Mouse (Mus musculus): Measurements from ENCODE around the gene Tmem131l. TPM values are rescaled to one million over a fixed set of nuclear protein-coding genes. Genes with fewer than 3 reads are reported as not detected.
A peak's percentile ranks its signal among the peaks of the same experiment; 100 is the strongest.

Tmem131l gene
- polyA plus RNA-seq, 1 experiment from 2014 or later: 15.5 TPM

DNA sequence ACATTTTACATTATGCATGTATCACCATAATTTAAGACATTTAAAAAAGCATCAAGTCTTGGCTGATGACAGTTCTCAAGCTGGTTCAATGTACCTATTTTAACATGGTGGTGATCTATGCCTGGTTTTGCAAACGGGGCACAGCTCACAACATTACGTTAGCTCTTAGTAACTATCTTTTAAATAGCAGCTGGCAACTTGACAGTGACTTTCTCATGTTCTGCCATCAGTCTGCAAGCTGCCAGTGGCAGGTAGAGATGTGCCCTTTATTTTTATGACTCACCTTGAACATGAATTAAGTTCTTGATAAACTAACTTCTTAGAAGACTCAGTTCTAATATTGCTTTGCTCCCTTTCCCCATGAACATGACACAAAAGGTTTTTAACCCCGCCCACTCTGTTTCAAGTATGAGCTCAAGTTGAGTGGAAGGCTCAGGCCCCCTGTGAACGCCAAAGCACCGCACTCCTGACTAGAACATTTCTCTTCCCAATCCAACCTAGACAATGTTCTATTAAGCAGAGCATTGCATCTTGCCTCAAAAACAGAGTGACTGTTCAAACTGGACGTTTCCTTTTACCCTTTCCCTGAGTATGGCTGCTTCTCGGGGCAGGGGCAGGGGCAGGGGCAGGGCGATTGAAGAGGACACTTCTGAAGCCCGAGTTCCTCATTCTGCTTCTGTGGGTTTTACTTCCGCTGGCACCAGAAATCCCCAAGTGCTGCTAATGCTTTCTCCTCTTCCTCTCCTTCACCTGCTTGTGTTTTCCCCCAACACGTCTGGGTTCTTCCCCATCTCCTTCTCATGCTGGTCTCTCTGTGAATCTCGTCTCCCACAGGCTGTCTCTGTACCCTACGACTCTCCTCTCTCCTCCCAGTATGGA, 29.1 kb upstream of the Tmem131l start:
- DNase-seq (ENCODE audit: low spot score) (no peak), ATAC-seq (ENCODE audit: low FRiP score, low TSS enrichment) (no peak)
- Histone ChIP-seq H3K36me3 (ENCODE audit: control insufficient read depth, insufficient read depth, low read length) (no peaks in the 10 kb centered on the region), H3K4me2 (replicated peaks; ENCODE audit: low read depth) (no peak overlapping the region), H3K27me3 (ENCODE audit: control insufficient read depth, insufficient read depth, low read length) (no peaks in the 10 kb centered on the region), H3K4me1 (replicated peaks; ENCODE audit: control insufficient read depth, insufficient read depth) (no peaks in the 10 kb centered on the region), H3K9ac (ENCODE audit: low read length) (no peak overlapping the region), H3K9me3 (ENCODE audit: control insufficient read depth, low read length) (no peaks in the 10 kb centered on the region), H3K4me3 (ENCODE audit: low read depth, low read length) (no peak overlapping the region), H3K27ac (replicated peaks) (no peak overlapping the region)
- TF ChIP-seq EP300 (optimal IDR thresholded peaks at IDR 0.05): no peak
- TF ChIP-seq CTCF (IDR thresholded peaks at IDR 0.05; ENCODE audit: low read depth): no peak
- 75% methylated on average over 13 of the region's 13 CpGs for WGBS

DNA sequence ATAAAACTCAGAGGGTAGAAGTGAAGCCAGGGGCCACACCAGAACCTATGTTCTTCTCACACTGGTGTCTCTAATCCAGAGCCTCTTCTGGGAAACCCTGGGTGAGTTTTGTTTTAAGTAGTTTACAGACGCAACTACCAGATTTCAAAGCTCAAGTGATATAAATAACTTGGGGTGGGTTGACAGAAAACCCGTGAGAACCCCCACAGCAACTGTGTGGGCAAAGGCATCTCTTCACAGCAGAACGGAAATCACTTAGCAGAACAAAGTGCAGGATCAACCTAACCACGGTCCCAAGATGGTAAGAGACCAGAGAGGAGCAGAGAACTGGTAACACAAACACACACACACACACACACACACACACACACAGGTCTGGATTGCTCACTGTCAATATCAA, 25.9 kb upstream of the Tmem131l start:
- H3K9me3 ChIP-seq (ENCODE audit: control insufficient read depth, low read length): no peaks in the 10 kb centered on the region
- H3K36me3 ChIP-seq (ENCODE audit: control insufficient read depth, insufficient read depth, low read length): no peaks in the 10 kb centered on the region
- DNase-seq (ENCODE audit: low spot score) (no peak), ATAC-seq (ENCODE audit: low FRiP score, low TSS enrichment) (no peak)
- H3K27me3 ChIP-seq (ENCODE audit: control insufficient read depth, insufficient read depth, low read length): no peaks in the 10 kb centered on the region
- no peak overlapping the region for H3K4me2 ChIP-seq (replicated peaks; ENCODE audit: low read depth)
- H3K9ac ChIP-seq (ENCODE audit: low read length): no peak overlapping the region
- WGBS: 74% methylated on average over 4 of the region's 4 CpGs
- H3K4me1 ChIP-seq (replicated peaks; ENCODE audit: control insufficient read depth, insufficient read depth): no peaks in the 10 kb centered on the region
- TF ChIP-seq EP300 (optimal IDR thresholded peaks at IDR 0.05): no peak
- no peak for TF ChIP-seq CTCF (IDR thresholded peaks at IDR 0.05; ENCODE audit: low read depth)
- no peak overlapping the region for H3K4me3 ChIP-seq (ENCODE audit: low read depth, low read length)
- H3K27ac ChIP-seq (replicated peaks): no peak overlapping the region

DNA sequence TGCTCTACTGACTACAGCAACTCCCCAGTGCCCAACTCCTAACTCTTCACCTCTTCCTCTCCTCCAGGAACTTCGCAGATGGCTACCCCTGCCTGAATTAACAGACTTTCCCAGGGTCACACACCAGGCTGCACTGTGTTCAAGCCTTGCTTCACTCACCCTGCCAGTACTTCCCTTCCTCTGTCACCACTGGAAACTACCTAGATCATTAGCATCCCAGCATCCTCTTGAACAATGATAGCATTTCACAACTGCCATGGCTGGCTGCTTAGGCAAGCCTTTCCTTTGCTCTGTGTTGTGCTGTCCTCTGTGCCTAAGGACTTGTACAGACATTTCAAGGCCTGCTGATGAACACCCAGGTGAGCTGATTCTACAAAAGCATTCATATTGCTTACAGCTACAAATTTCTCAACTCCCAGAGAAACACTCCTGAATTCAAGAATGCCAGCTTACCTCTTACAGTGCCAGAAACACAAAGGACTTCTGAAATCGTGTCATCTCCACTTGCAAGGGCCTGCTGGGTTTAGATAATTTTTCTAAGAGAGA, 23.5 kb upstream of the Tmem131l start:
- DNase-seq (ENCODE audit: low spot score) (no peak), ATAC-seq (ENCODE audit: low FRiP score, low TSS enrichment) (no peak)
- Histone ChIP-seq H3K36me3 (ENCODE audit: control insufficient read depth, insufficient read depth, low read length) (no peaks in the 10 kb centered on the region), H3K9me3 (ENCODE audit: control insufficient read depth, low read length) (no peaks in the 10 kb centered on the region), H3K9ac (ENCODE audit: low read length) (no peak overlapping the region), H3K4me2 (replicated peaks; ENCODE audit: low read depth) (no peak overlapping the region), H3K27me3 (ENCODE audit: control insufficient read depth, insufficient read depth, low read length) (no peaks in the 10 kb centered on the region), H3K4me3 (ENCODE audit: low read depth, low read length) (no peak overlapping the region), H3K4me1 (replicated peaks; ENCODE audit: control insufficient read depth, insufficient read depth) (no peaks in the 10 kb centered on the region), H3K27ac (replicated peaks) (no peak overlapping the region)
- TF ChIP-seq CTCF (IDR thresholded peaks at IDR 0.05; ENCODE audit: low read depth): no peak
- no peak for TF ChIP-seq EP300 (optimal IDR thresholded peaks at IDR 0.05)
- 72% methylated on average over 2 of the region's 2 CpGs for WGBS

DNA sequence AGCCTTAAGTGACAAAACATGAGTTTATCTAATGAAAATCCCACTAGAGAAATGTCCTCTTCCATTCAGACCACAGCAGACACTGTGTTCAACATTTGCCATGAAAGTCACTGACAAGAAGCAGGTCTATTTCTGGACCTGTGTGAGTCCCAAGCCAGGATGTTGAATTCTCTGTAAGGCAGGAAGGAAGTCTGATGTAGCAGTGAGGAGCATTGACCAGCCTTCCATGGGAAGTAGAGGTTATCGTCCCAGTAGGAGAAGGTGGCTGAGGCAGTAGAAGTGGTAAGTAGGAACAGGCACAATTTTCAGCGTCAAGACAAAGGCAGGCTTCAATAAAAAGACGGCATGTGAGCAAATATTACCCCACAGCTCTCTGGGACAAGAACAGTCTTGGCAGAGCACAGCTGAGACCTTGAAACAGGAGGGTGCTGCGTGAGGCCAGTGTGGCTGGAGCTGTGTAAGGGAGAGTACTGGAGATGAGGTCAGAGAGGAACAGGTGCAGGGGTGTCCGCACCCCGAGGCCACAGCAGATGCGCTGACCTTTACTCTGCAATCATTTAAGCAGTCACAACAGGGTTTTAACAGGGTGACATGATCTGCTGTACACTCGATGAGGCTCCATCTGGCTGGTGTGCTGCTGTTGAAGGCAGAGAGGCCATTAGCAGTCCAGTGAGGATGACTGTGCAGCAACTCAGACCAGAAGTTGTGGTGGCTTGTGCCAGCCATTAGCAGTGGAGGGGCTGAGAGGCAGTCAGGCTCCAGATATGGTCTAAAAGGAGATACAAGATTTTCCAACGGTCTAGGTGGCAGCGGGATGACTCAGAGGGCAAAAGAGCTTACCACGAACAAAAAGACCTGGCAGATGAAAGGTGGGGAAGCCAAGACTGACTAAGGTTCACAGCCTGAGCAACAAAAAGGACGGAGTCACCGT, 21.8 kb upstream of the Tmem131l start:
- no peak overlapping the region for H3K9ac ChIP-seq (ENCODE audit: low read length)
- H3K27me3 ChIP-seq (ENCODE audit: control insufficient read depth, insufficient read depth, low read length): no peaks in the 10 kb centered on the region
- H3K4me1 ChIP-seq (replicated peaks; ENCODE audit: control insufficient read depth, insufficient read depth): no peaks in the 10 kb centered on the region
- H3K4me2 ChIP-seq (replicated peaks; ENCODE audit: low read depth): no peak overlapping the region
- H3K36me3 ChIP-seq (ENCODE audit: control insufficient read depth, insufficient read depth, low read length): no peaks in the 10 kb centered on the region
- no peak overlapping the region for H3K4me3 ChIP-seq (ENCODE audit: low read depth, low read length)
- H3K27ac ChIP-seq (replicated peaks): peak overlapping the region; percentile 30; the same call in 1 of the 2 replicates
- ATAC-seq (ENCODE audit: low FRiP score, low TSS enrichment): no peak; the same call in 1 of the 2 replicates
- TF ChIP-seq CTCF (IDR thresholded peaks at IDR 0.05; ENCODE audit: low read depth): no peak
- TF ChIP-seq EP300 (optimal IDR thresholded peaks at IDR 0.05): no peak
- 60% methylated on average over 13 of the region's 13 CpGs for WGBS
- no peaks in the 10 kb centered on the region for H3K9me3 ChIP-seq (ENCODE audit: control insufficient read depth, low read length)
- DNase-seq (ENCODE audit: low spot score): no peak

DNA sequence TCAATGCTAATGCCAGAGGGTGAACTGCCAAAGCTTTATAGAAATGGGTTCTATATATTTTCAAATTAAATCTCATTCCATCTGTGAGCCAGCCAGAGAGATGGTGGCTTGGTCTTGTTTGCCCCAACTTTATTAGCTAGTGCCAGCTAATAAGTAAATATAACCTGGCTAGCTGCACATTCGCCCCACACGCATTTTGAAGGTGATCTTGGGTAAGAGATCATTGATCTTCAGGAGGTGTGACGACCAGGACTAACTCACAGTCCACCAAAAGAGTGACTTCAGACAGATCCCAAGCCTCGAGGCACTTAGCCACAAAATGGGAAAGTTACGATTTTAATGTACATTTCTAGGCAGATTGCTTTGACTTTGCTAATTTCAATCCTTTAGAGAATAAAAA, 21.0 kb upstream of the Tmem131l start:
- ATAC-seq (ENCODE audit: low FRiP score, low TSS enrichment): no peak
- no peak overlapping the region for H3K4me2 ChIP-seq (replicated peaks; ENCODE audit: low read depth)
- H3K9me3 ChIP-seq (ENCODE audit: control insufficient read depth, low read length): no peaks in the 10 kb centered on the region
- no peak overlapping the region for H3K4me3 ChIP-seq (ENCODE audit: low read depth, low read length)
- H3K4me1 ChIP-seq (replicated peaks; ENCODE audit: control insufficient read depth, insufficient read depth): no peaks in the 10 kb centered on the region
- no peak for TF ChIP-seq EP300 (optimal IDR thresholded peaks at IDR 0.05)
- no peak for TF ChIP-seq CTCF (IDR thresholded peaks at IDR 0.05; ENCODE audit: low read depth)
- H3K27ac ChIP-seq (replicated peaks): no peak overlapping the region
- H3K27me3 ChIP-seq (ENCODE audit: control insufficient read depth, insufficient read depth, low read length): no peaks in the 10 kb centered on the region
- H3K9ac ChIP-seq (ENCODE audit: low read length): no peak overlapping the region
- H3K36me3 ChIP-seq (ENCODE audit: control insufficient read depth, insufficient read depth, low read length): no peaks in the 10 kb centered on the region
- no peak for DNase-seq (ENCODE audit: low spot score)
- WGBS: 87% methylated on average over 5 of the region's 5 CpGs

All from stomach, postnatal 0 days (tissue).